Mouse (Mus musculus): Measurements from ENCODE around the gene Ucp1. TPM values are rescaled to one million over a fixed set of nuclear protein-coding genes. Genes with fewer than 3 reads are reported as not detected.
"Not testable (repeated sequence)": the region's sequence is repeated elsewhere in the genome, so short reads cannot be mapped to it uniquely, and the experiment has no call there.

Gene Ucp1
- not detected for total RNA-seq (2021)
- long read RNA-seq, experiment 1: 0 reads
- long read RNA-seq, experiment 2: 0 reads

DNA sequence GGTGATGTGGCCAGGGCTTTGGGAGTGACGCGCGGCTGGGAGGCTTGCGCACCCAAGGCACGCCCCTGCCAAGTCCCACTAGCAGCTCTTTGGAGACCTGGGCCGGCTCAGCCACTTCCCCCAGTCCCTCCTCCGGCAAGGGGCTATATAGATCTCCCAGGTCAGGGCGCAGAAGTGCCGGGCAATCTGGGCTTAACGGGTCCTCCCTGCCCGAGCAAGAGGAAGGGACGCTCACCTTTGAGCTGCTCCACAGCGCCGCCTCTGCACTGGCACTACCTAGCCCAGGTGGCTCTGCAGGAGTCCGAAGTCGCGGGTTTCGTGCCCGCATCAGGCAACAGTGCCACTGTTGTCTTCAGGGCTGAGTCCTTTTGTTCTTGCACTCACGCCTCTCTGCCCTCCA is at the start of gene Ucp1:
Ucp1 (plus strand) TSS at position 177 of the 400 bp plus-strand sequence.
- intact Hi-C loops (cut with DNase I; ENCODE audit: low total_unique reads): no loop called here
- no peak for DNase-seq

DNA sequence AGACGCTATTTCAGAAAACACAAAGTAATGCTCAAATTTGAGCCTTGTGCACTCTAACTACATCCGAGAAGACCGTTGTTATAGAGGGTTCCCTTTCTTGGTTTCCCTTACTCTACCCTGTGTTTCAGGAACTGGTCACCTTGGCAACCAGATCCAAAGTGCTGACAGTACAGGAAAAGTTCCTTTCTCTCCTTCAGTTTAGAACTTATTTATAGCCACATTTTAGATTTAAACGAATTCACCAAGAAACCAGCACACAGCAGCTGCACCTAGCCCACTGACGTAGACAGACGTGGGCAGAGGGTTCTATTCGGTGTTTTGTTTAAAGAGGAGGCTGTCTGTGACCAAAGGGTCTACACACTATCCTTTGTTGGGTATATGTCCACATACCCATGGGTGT is 46.0 kb upstream of the Ucp1 start:
- DNase-seq: no peak

GRCm38 (mm10) chr8:83250858-83251257 is 39.3 kb upstream of the Ucp1 start:
- no peak for DNase-seq
- intact Hi-C loops (cut with DNase I; ENCODE audit: low total_unique reads): no loop called here

More for the DNA sequence above, 46.0 kb upstream of the Ucp1 start:
- intact Hi-C loops (cut with DNase I; ENCODE audit: low total_unique reads): no loop called here

DNA sequence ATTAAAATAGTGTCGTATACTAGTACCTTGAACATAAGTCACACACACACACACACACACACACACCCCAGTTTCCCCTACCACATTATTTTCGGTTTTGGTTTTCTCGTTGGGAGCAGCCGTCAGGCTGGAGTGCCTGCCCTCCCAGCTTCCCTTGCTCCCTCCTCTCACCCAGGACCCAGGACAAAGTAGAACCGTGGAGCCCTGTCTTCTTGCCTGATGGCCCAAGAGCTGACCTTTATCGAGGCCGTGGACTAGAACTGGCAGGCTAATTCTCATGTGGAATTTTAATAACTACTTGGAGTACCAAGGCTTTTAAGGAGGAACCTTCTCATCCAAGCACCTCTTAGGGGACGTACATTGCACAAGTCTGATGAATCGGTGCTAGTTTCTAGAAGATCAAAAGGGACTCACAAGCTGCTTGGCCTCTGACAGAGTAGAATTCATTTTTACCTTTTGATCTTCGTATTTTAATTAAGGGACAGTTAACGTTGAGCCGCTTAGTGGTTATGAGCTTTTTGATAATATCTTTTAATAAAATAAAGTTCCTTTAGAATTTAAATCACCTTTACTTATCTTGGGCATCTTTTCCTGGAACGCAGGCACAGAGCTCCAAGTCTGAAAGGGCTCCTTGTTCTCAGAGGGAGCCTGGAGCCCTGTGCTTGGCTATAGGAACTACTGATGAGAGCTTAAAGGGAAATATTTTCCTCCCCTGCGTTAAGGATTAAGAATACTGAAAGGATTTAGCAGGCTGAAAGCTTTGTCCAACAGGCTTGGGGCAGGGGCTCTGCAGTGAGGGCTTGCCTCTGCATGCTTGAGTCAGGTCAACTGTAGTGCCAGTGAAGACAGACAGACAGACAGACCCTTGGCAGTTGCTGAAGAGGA is 38.5 kb upstream of the Ucp1 start:
- intact Hi-C loops (cut with DNase I; ENCODE audit: low total_unique reads): no loop called here
- no peak for DNase-seq

GRCm38 (mm10) chr8:83252791-83253190 is 37.4 kb upstream of the Ucp1 start:
- intact Hi-C loops (cut with DNase I; ENCODE audit: low total_unique reads): no loop called here
- no peak for DNase-seq

DNA sequence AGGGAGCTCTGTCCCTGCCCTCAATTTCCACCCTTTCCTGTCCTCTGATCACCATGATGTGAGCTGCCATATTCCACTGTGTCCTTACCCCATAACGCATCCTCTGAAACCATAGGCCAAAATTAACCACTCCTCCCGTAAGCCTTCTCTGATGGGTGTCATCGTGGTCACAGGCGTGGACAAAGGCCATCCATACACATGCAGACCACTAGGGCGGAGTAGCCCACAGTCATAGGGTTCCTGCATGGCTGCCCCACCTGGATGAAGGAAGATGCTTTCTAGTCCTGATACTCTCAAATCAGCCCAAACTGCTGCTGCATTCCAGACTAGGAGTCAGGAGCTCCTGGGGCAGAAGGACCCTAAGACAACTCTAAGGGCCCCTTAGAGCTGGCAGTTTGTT is 32.5 kb upstream of the Ucp1 start:
- intact Hi-C loops (cut with DNase I; ENCODE audit: low total_unique reads): no loop called here
- no peak for DNase-seq

- intact Hi-C loops (cut with DNase I; ENCODE audit: low total_unique reads): loop anchor here (10.0 kb wide), 2 partner anchors 84 to 144 kb away; partner anchors contain the start of gene Mgat4d
- DNase-seq: peak; percentile 33
These were observed 29.5 kb upstream of the Ucp1 start for GRCm38 (mm10) chr8:83260418-83261215.

DNA sequence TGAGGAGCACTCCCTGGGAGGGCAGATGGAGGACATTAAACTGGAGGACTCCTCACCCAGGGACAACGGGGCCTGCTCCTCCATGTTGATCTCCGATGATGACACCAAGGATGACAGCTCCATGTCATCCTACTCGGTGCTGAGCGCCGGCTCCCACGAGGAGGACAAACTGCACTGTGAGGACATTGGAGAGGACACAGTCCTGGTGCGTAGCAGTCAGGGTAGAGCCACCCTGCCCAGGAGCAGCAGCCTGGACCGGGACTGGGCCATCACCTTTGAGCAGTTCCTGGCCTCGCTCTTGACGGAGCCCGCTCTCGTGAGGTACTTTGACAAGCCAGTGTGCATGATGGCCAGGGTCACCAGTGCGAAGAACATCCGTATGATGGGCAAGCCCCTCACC is 19.0 kb upstream of the Ucp1 start:
- DNase-seq: no peak
- intact Hi-C loops (cut with DNase I; ENCODE audit: low total_unique reads): no loop called here

- intact Hi-C loops (cut with DNase I; ENCODE audit: low total_unique reads): no loop called here
- no peak for DNase-seq
These were observed 17.7 kb upstream of the Ucp1 start for GRCm38 (mm10) chr8:83272464-83272863.

- no peak for DNase-seq
- intact Hi-C loops (cut with DNase I; ENCODE audit: low total_unique reads): no loop called here
These were observed 15.7 kb upstream of the Ucp1 start for GRCm38 (mm10) chr8:83274470-83274869.

GRCm38 (mm10) chr8:83278431-83278830 is 11.7 kb upstream of the Ucp1 start:
- no peak for DNase-seq
- intact Hi-C loops (cut with DNase I; ENCODE audit: low total_unique reads): no loop called here

- no peak for DNase-seq
- intact Hi-C loops (cut with DNase I; ENCODE audit: low total_unique reads): no loop called here
These were observed 4.8 kb upstream of the Ucp1 start for GRCm38 (mm10) chr8:83285391-83285790.

DNA sequence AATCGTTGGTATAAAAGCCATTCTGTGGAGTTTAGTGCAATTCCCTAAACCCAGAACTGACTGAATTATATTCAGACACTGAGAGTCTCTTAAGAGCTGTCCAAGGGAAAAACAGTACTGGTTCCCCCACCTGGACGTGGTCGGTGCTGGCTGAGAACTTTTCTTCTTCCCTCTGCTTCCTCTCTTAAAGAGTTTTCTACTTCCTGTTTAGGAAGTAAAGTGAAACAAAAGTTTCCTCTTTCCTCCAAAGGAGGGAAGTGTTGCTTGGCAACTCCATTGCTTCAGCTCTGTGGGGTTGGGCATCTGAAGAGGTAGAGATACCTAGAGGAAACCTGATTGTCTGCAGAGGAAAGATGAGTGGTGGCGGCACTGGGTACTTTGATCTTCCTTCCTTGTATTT is 7.2 kb downstream of the Ucp1 start:
- DNase-seq: no peak

GRCm38 (mm10) chr8:83300135-83300534 is 10.0 kb downstream of the Ucp1 start:
- no peak for DNase-seq
- intact Hi-C loops (cut with DNase I; ENCODE audit: low total_unique reads): no loop called here

More for the DNA sequence above, 7.2 kb downstream of the Ucp1 start:
- intact Hi-C loops (cut with DNase I; ENCODE audit: low total_unique reads): no loop called here

GRCm38 (mm10) chr8:83304946-83305345 is 14.8 kb downstream of the Ucp1 start:
- intact Hi-C loops (cut with DNase I; ENCODE audit: low total_unique reads): no loop called here
- no peak for DNase-seq

DNA sequence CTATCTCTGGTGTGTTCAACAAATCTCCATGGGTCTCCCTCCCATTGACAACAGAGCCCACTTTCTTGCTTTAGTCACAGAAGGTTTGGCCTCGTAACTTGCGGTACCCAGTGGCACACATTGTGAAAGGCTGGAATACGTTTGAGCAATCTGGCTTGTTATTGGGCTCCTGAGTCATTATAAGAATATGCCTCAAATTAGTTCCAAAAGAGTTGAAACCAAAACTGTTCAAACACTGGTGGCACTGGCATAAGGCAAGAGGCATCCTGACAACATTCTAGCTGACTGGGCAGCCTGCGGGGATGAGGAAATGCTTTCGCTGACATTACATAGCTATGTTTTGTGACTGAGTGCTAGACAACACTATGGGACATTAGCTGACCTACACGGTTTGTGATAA is 19.7 kb downstream of the Ucp1 start:
- intact Hi-C loops (cut with DNase I; ENCODE audit: low total_unique reads): no loop called here
- no peak for DNase-seq

DNA sequence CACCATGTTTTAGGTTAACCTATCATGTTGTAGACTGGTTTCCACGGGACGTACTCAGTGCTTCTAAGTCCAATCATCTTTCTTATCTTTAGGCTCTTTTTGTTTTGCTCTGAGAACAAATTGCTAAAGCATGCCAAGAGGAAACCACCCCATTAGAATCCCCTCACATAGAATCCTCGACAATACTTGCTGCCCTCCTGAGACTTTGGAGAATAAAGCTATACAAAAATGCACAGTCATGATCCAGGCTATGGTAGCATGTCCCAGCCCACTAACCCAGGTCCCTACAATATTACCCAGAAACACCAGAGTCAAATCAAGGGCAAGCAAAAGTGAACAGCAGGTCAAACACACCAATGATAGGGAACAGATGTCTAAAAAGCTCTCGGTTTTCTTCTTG is 24.9 kb downstream of the Ucp1 start:
- DNase-seq; intact Hi-C loops (cut with DNase I; ENCODE audit: low total_unique reads): not testable (repeated sequence)

- DNase-seq: no peak
These were observed 25.5 kb downstream of the Ucp1 start for GRCm38 (mm10) chr8:83315691-83316090.

GRCm38 (mm10) chr8:83320543-83320942 is 30.4 kb downstream of the Ucp1 start:
- intact Hi-C loops (cut with DNase I; ENCODE audit: low total_unique reads): loop anchor here (10.0 kb wide), 1 partner anchor 124 kb away; no protein-coding TSS in a partner anchor
- no peak for DNase-seq

More at GRCm38 (mm10) chr8:83315691-83316090, 25.5 kb downstream of the Ucp1 start:
- intact Hi-C loops (cut with DNase I; ENCODE audit: low total_unique reads): no loop called here

- intact Hi-C loops (cut with DNase I; ENCODE audit: low total_unique reads): loop anchor here (10.0 kb wide), 1 partner anchor 122 kb away; no protein-coding TSS in a partner anchor
- no peak for DNase-seq
These were observed 32.2 kb downstream of the Ucp1 start for GRCm38 (mm10) chr8:83322374-83322773.

All from gastrocnemius, postnatal 14 days (tissue).